Mouse (Mus musculus): ENCODE measurements around the gene Rhobtb1. TPM values are rescaled to one million over a fixed set of nuclear protein-coding genes. Genes with fewer than 3 reads are reported as not detected.

Gene Rhobtb1
- polyA plus RNA-seq, 1 experiment from 2014 or later, result 13.6 TPM

DNA sequence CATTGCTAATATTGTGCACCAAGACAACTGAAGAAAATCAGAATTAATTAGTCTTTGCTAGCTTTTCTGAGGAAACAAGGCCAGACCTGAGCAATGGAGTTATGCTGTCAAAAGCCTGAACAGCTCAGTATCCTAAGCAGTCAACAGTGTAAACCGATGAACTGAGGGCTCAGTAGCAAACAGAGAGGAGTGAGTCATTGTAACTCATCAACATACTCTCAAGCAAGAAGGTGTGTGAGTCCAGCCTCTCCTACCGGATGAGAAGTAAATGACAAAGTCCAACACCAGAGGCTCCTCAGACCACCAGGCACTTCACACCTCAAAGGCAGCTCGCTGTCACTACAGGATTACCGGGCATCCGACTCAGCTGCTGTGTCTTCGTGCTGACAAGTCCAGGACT, 188.8 kb downstream of the Rhobtb1 start:
- Histone ChIP-seq H3K9ac (replicated peaks) (no peak overlapping the region), H3K9me3 (no peaks in the 10 kb centered on the region), H3K36me3 (no peaks in the 10 kb centered on the region), H3K27ac (replicated peaks) (no peak overlapping the region), H3K4me2 (replicated peaks) (no peak overlapping the region), H3K27me3 (no peaks in the 10 kb centered on the region), H3K4me3 (no peak overlapping the region), H3K4me1 (peaks cover 5% of the 10 kb centered on the region)
- no peak for ATAC-seq (replicated peaks)
- 93% methylated on average over 6 of the region's 6 CpGs for WGBS

Other genes with a start within 250 kb of the Rhobtb1 start
- gene A930033H14Rik, start 61.7 kb downstream of the Rhobtb1 start, polyA plus RNA-seq (2015; fragmentation: Nextera tagmentation; extraction: Ambion mirVana), result 1.2 TPM in 2 replicates
- gene Cdk1, start 201.5 kb downstream of the Rhobtb1 start, polyA plus RNA-seq (2015; fragmentation: Nextera tagmentation; extraction: Ambion mirVana), result 179 and 208 TPM in 2 replicates
- gene Ank3, start 247.3 kb downstream of the Rhobtb1 start, polyA plus RNA-seq (2015; fragmentation: Nextera tagmentation; extraction: Ambion mirVana), result 89.2 and 91.2 TPM in 2 replicates